Mouse (Mus musculus) CH12.LX (cell line): ENCODE results near the gene Ank2. TPM values are rescaled to one million over a fixed set of nuclear protein-coding genes. Genes with fewer than 3 reads are reported as not detected.

Experiments used
- DNase-seq: peaks from one replicate; pipeline ENCODE4 v3.0.0-alpha.2; 2013; ENCODE audit errors: extremely low read depth
- H3K27ac ChIP-seq: 2 replicates; pipeline ENCODE4 v1.5.1; 2012; ENCODE audit warnings: low read depth, mild to moderate bottlenecking, control low read depth, moderate library complexity; ENCODE audit not compliant: insufficient read depth
- H3K27me3 ChIP-seq: replicated peaks from 2 replicates; pipeline ENCODE3; 2012; ENCODE audit warnings: inconsistent platforms
- H3K36me3 ChIP-seq, 2 experiments: replicated peaks in 1 of 2; 2 replicates each; pipeline versions ENCODE3 to v1.6.1; 2012; ENCODE audit warnings: inconsistent platforms in 1 of 2, low read length in 1 of 2, mild to moderate bottlenecking in 1 of 2, mixed read lengths in 1 of 2, moderate library complexity in 1 of 2; ENCODE audit not compliant: control insufficient read depth in 1 of 2, insufficient read depth in 1 of 2
- H3K4me1 ChIP-seq, 2 experiments: 2 replicates each; pipeline ENCODE4 v1.6.1; 2012; ENCODE audit warnings: inconsistent platforms in 1 of 2, moderate library complexity in 1 of 2; ENCODE audit not compliant: insufficient read depth in 2 of 2, control insufficient read depth in 1 of 2
- H3K4me2 ChIP-seq: 2 replicates; pipeline ENCODE4 v1.6.1; 2012; ENCODE audit warnings: low read depth, mild to moderate bottlenecking, control low read depth; ENCODE audit not compliant: poor library complexity, insufficient read depth, severe bottlenecking
- H3K4me3 ChIP-seq, 3 experiments: fragments of 150-350 bp in 1 of 3; sonication (generic) in 1 of 3; replicated peaks in 1 of 3; 2 replicates each; pipeline versions ENCODE3 to v1.5.1; 2011 to 2012; ENCODE audit warnings: low read depth in 2 of 3, low read length in 2 of 3, mild to moderate bottlenecking in 2 of 3, moderate library complexity in 2 of 3, control low read depth in 1 of 3, improper control_type of control experiment in 1 of 3, inconsistent platforms in 1 of 3, mixed read lengths in 1 of 3; ENCODE audit not compliant: poor library complexity in 1 of 3
- H3K79me2 ChIP-seq: replicated peaks from 2 replicates; pipeline ENCODE4 v1.6.1; 2012; ENCODE audit warnings: mild to moderate bottlenecking, moderate library complexity; ENCODE audit not compliant: control insufficient read depth, poor library complexity, insufficient read depth, severe bottlenecking; ENCODE audit errors: extremely low read depth
- H3K9ac ChIP-seq: 2 replicates; pipeline ENCODE4 v1.6.1; 2012; ENCODE audit warnings: low read depth, mild to moderate bottlenecking, control low read depth, moderate library complexity; ENCODE audit not compliant: insufficient read depth
- H3K9me3 ChIP-seq: replicated peaks from 2 replicates; pipeline ENCODE3; 2012; ENCODE audit warnings: low read length, inconsistent platforms, mixed read lengths
- CHD1 ChIP-seq: IDR thresholded peaks from 2 replicates; pipeline ENCODE4 v1.6.1; 2012; ENCODE audit warnings: low read depth, low read length, improper control_type of control experiment, inconsistent platforms
- CHD2 ChIP-seq: IDR thresholded peaks from 2 replicates; pipeline ENCODE4 v1.6.1; 2011; ENCODE audit warnings: low read length, improper control_type of control experiment
- CTCF ChIP-seq, 2 experiments: IDR thresholded peaks in 1 of 2; conservative IDR thresholded peaks in 1 of 2; 2 replicates each; pipeline ENCODE4 v1.5.1; 2011 to 2012; ENCODE audit warnings: low read depth in 2 of 2, low read length in 2 of 2, improper control_type of control experiment in 1 of 2, inconsistent platforms in 1 of 2, mild to moderate bottlenecking in 1 of 2, moderate library complexity in 1 of 2
- E2F4 ChIP-seq: IDR thresholded peaks from 2 replicates; pipeline ENCODE4 v1.6.1; 2011; ENCODE audit warnings: low read depth, low read length, improper control_type of control experiment; ENCODE audit not compliant: insufficient replicate concordance
- ELF1 ChIP-seq: IDR thresholded peaks from 2 replicates; pipeline ENCODE4 v1.6.1; 2014; ENCODE audit warnings: low read depth, mild to moderate bottlenecking, inconsistent platforms, low read length, improper control_type of control experiment
- ETS1 ChIP-seq: conservative IDR thresholded peaks from 2 replicates; pipeline ENCODE4 v1.6.1; 2012; ENCODE audit warnings: low read depth, mild to moderate bottlenecking, inconsistent platforms, low read length, improper control_type of control experiment, moderate library complexity
- HCFC1 ChIP-seq: IDR thresholded peaks from 2 replicates; pipeline ENCODE4 v1.6.1; 2012; ENCODE audit warnings: low read depth, mild to moderate bottlenecking, inconsistent platforms, low read length, improper control_type of control experiment
- IRF4 ChIP-seq: IDR thresholded peaks from 2 replicates; pipeline ENCODE4 v1.6.1; 2014; ENCODE audit warnings: low read depth, mild to moderate bottlenecking, inconsistent platforms, low read length, improper control_type of control experiment
- MAX ChIP-seq: IDR thresholded peaks from 2 replicates; pipeline ENCODE4 v1.6.1; 2011; ENCODE audit warnings: low read length, improper control_type of control experiment
- MAZ ChIP-seq: IDR thresholded peaks from 2 replicates; pipeline ENCODE4 v1.6.1; 2012; ENCODE audit warnings: low read depth, mild to moderate bottlenecking, inconsistent platforms, low read length, improper control_type of control experiment, moderate library complexity
- MYC ChIP-seq: IDR thresholded peaks from 2 replicates; pipeline ENCODE4 v1.6.1; 2011; ENCODE audit warnings: low read depth, mild to moderate bottlenecking, improper control_type of control experiment, low read length
- NRF1 ChIP-seq: IDR thresholded peaks from 2 replicates; pipeline ENCODE4 v1.6.1; 2014; ENCODE audit warnings: low read depth, mild to moderate bottlenecking, inconsistent platforms, low read length, improper control_type of control experiment, moderate library complexity
- PAX5 ChIP-seq: IDR thresholded peaks from 2 replicates; pipeline ENCODE4 v1.6.1; 2012; ENCODE audit warnings: low read length, inconsistent platforms, mixed read lengths
- POLR2A ChIP-seq: IDR thresholded peaks from 2 replicates; pipeline ENCODE4 v1.6.1; 2011; ENCODE audit warnings: low read depth, mild to moderate bottlenecking, improper control_type of control experiment, low read length
- RAD21 ChIP-seq: IDR thresholded peaks from 2 replicates; pipeline ENCODE4 v1.6.1; 2011; ENCODE audit warnings: low read depth, mild to moderate bottlenecking, low read length, improper control_type of control experiment, moderate library complexity
- TBP ChIP-seq: conservative IDR thresholded peaks from 2 replicates; pipeline ENCODE4 v1.6.1; 2011; ENCODE audit warnings: low read depth, low read length, improper control_type of control experiment
- TCF12 ChIP-seq: IDR thresholded peaks from 2 replicates; pipeline ENCODE4 v1.6.1; 2014; ENCODE audit warnings: low read depth, mild to moderate bottlenecking, inconsistent platforms, low read length, improper control_type of control experiment
- USF2 ChIP-seq: conservative IDR thresholded peaks from 2 replicates; pipeline ENCODE4 v1.6.1; 2011; ENCODE audit warnings: low read depth, low read length, improper control_type of control experiment
- ZC3H11A ChIP-seq: IDR thresholded peaks from 2 replicates; pipeline ENCODE4 v1.6.1; 2012; ENCODE audit warnings: low read depth, mild to moderate bottlenecking, inconsistent platforms, low read length, improper control_type of control experiment
- ZMIZ1 ChIP-seq: IDR thresholded peaks from 2 replicates; pipeline ENCODE4 v1.6.1; 2012; ENCODE audit warnings: low read depth, mild to moderate bottlenecking, inconsistent platforms, low read length, improper control_type of control experiment
- dilution Hi-C: fragments of 300-500 bp; cut with MboI; formaldehyde crosslinking; loops from 2 replicates; pipeline ENCODE4 v1.14.3; 2020; ENCODE audit warnings: low sequenced_read_pairs; ENCODE audit not compliant: extremely low pct_unique_long_range_greater_than_20kb, extremely low pct_ligation_motif_present
- in situ Hi-C: fragments of 300-500 bp; cut with MboI; formaldehyde crosslinking; loops from 3 replicates; pipeline ENCODE4 v1.14.3; 2019; ENCODE audit warnings: low sequenced_read_pairs, low pct_ligation_motif_present, low pct_unique_long_range_greater_than_20kb, mixed read lengths
- polyA plus RNA-seq: library from polyadenylated mRNA; unstranded; fragments of >175 nt; gene quantifications from 2 replicates; pipeline ENCODE4 v1.2.1, GENCODE M21; 2012; ENCODE audit warnings: low read depth; ENCODE audit not compliant: insufficient read length
- total RNA-seq, 2 experiments: library from RNA; depleted of rRNA; stranded (reverse); fragments of 300-350 nt in 1 of 2; fragments of >200 nt in 1 of 2; gene quantifications; 2 replicates each; pipeline ENCODE4 v1.2.3; 2012 to 2014

The Ank2 gene
- total and polyA plus RNA-seq, 3 experiments, result 3.9 to 20.9 (median 12.2) TPM

DNA sequence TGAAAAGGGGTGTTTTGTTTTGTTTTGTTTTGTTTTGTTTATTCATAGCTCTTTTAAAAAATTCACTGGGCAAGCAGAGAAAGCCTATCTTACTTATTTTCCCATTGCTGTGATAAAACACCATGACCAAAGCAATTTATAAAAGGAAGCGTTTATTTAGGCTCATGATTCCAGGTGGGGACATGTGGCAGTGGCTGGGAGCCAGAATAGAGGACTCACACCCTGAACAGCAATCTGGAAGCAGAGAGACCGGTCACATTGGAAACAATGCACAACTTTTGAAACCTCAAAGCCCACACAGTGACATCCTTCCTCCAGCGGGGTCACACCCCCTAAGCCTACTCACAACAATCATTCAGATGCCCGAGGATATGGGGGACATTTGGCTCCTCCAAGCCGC, 285.6 kb downstream of the Ank2 start:
- DNase-seq, result no peak
- H3K79me2 ChIP-seq, result no peaks in the 10 kb centered on the region
- in situ Hi-C loops, result no loop called here
- peaks cover 0 to 5% of the 10 kb centered on the region in 2 experiments; a peak in 1 of 4 replicates for H3K4me1 ChIP-seq
- no peaks in the 10 kb centered on the region for H3K27me3 ChIP-seq
- dilution Hi-C loops, result no loop called here
- H3K9me3 ChIP-seq, result no peaks in the 10 kb centered on the region
- H3K27ac ChIP-seq, result no peak overlapping the region
- no peak overlapping the region for H3K9ac ChIP-seq
- no peaks in the 10 kb centered on the region for H3K36me3 ChIP-seq
- TF ChIP-seq USF2 (no peak), ELF1 (no peak), POLR2A (no peak), HCFC1 (no peak), MYC (no peak)
- no peak overlapping the region for H3K4me2 ChIP-seq
- H3K4me3 ChIP-seq, result no peak overlapping the region

GRCm38 (mm10) chr3:127211119-127211518, 288.0 kb downstream of the Ank2 start:
- Histone ChIP-seq H3K9me3 (no peaks in the 10 kb centered on the region), H3K4me2 (no peak overlapping the region), H3K27me3 (no peaks in the 10 kb centered on the region), H3K36me3 (no peaks in the 10 kb centered on the region), H3K4me3 (no peak overlapping the region), H3K79me2 (no peaks in the 10 kb centered on the region), H3K27ac (no peak overlapping the region), H3K9ac (no peak overlapping the region), H3K4me1 (peaks cover 0 to 5% of the 10 kb centered on the region in 2 experiments; a peak in 1 of 4 replicates)
- TF ChIP-seq MAX (no peak), TCF12 (no peak), TBP (no peak), PAX5 (no peak)
- DNase-seq, result no peak
- in situ Hi-C loops (no loop called here), dilution Hi-C loops (no loop called here)

- H3K9ac ChIP-seq, result no peak overlapping the region
- peaks cover 0 to 5% of the 10 kb centered on the region in 2 experiments; a peak in 1 of 4 replicates for H3K4me1 ChIP-seq
- H3K4me2 ChIP-seq, result no peak overlapping the region
- no peak overlapping the region for H3K27ac ChIP-seq
- H3K36me3 ChIP-seq, result no peaks in the 10 kb centered on the region
- H3K9me3 ChIP-seq, result no peaks in the 10 kb centered on the region
- H3K27me3 ChIP-seq, result no peaks in the 10 kb centered on the region
- dilution Hi-C loops, result no loop called here
- no peaks in the 10 kb centered on the region for H3K79me2 ChIP-seq
- TF ChIP-seq CHD2 (no peak), PAX5 (no peak), E2F4 (no peak), NRF1 (no peak), ZC3H11A (no peak), MAX (no peak), MAZ (no peak), POLR2A (no peak), IRF4 (no peak), ZMIZ1 (no peak), CHD1 (no peak), TBP (no peak), RAD21 (no peak), CTCF (conservative IDR thresholded peaks at IDR 0.05 in 1 of 2, IDR thresholded peaks at IDR 0.05 in 1 of 2; ENCODE audit: low read depth in 2 of 2, low read length in 2 of 2) (no peak), ETS1 (no peak)
- no peak for DNase-seq
- H3K4me3 ChIP-seq, result no peak overlapping the region
- in situ Hi-C loops, result no loop called here
Observed at GRCm38 (mm10) chr3:127210552-127210951, 288.6 kb downstream of the Ank2 start.
